In the genomic region with DNA sequence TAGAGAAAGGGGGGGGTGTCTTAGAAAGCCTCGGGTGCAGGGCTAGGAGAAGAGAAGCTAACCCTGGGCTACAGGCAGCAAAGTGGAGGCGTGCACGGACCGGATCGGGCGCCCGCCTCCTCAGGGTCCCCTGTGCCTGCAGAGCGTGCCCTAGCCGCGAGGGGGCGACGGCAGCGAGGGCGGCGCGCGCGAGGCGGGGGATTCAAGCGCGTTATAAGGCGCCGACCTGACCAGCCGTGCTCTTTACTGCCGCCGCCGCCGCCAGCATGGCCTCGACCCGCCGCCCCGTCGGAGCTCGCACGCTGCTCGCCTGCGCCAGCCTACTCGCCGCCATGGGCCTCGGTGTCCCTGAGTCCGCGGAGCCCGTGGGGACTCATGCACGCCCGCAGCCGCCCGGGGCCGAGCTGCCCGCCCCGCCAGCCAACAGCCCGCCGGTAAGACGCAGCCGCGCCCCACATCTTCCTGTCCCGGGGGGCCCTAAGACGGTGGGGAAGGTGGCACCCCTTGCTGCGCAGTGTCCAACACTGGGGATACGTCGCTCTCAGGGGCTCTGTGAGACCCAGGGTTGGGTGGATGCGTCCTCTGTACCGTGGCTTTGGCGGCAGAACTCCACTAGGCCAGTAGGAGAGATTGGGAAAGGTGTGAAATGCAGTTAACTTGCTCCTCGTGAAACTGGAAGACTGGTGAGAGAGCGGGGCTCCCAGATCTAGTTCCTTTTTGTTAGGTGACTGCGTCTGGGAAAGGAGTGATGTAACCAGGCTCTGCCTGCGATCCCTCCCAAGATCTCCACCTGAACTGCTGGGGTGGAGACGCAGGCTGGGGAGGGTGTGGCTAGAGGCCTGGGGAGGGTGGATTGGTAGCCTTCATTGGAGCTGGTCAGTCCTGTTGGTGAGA, we compare ENCODE assay signal across 8 mouse cellular contexts. TPM values are rescaled to one million over a fixed set of nuclear protein-coding genes. Genes with fewer than 3 reads are reported as not detected.
DNase-seq lines count a peak whose midpoint lies in the region; ATAC-seq and TF ChIP-seq lines count a peak whose summit lies in the region.

A gene (plus strand): TSS at position 216 of the 894 bp plus-strand sequence.

- peak within 1 kb of the TSS; percentile 53 for H3K9ac ChIP-seq in CH12.LX (ENCODE audit: insufficient read depth, low read depth)
- H3K9ac ChIP-seq in heart, postnatal 0 days (replicated peaks; ENCODE audit: low read depth, low read length): peak within 1 kb of the TSS; percentile 44; the same call in 1 of the 2 replicates

- in situ Hi-C loops in CH12.LX (cut with MboI; ENCODE audit: low pct_ligation_motif_present, low pct_unique_long_range_greater_than_20kb, low sequenced_read_pairs): no loop called here

- H3K4me2 ChIP-seq in CH12.LX (ENCODE audit: insufficient read depth, low read depth, poor library complexity, severe bottlenecking): peak within 1 kb of the TSS; percentile 67
- H3K4me2 ChIP-seq in heart, postnatal 0 days (ENCODE audit: low read depth, low read length): peak within 1 kb of the TSS; percentile 89

- H3K27me3 ChIP-seq in CH12.LX (replicated peaks): no peaks in the 10 kb centered on the region
- no peaks in the 10 kb centered on the region for H3K27me3 ChIP-seq in heart, postnatal 0 days (ENCODE audit: control insufficient read depth, insufficient read depth, low read length)

- no peaks in the 10 kb centered on the region for H3K79me2 ChIP-seq in CH12.LX (replicated peaks; ENCODE audit: control insufficient read depth, extremely low read depth, insufficient read depth, poor library complexity, severe bottlenecking)

- peak within 1 kb of the TSS; percentile 44 to 81 (median 54) for H3K4me3 ChIP-seq in CH12.LX (replicated peaks in 1 of 3; ENCODE audit: low read depth in 2 of 3, low read length in 2 of 3, poor library complexity in 1 of 3)
- peak within 1 kb of the TSS; percentile 51 for H3K4me3 ChIP-seq in heart, postnatal 0 days (ENCODE audit: low read depth, low read length)

- H3K27ac ChIP-seq in CH12.LX (ENCODE audit: insufficient read depth, low read depth): no peak within 1 kb of the TSS
- H3K27ac ChIP-seq in heart, postnatal 0 days (ENCODE audit: low read depth): no peak within 1 kb of the TSS

- TF ChIP-seq CTCF in CH12.LX (conservative IDR thresholded peaks at IDR 0.05 in 1 of 2, IDR thresholded peaks at IDR 0.05 in 1 of 2; ENCODE audit: low read depth in 2 of 2, low read length in 2 of 2): peak in 1 of 2 experiments; percentile 86; a peak in 2 of 4 replicates
- TF ChIP-seq CTCF in heart, postnatal 0 days (IDR thresholded peaks at IDR 0.05; ENCODE audit: low read depth): peak; percentile 74

- H3K9me3 ChIP-seq in CH12.LX (replicated peaks; ENCODE audit: low read length): peaks cover 13% of the 10 kb centered on the region
- no peaks in the 10 kb centered on the region; the same call in 1 of the 2 replicates for H3K9me3 ChIP-seq in heart, postnatal 0 days (replicated peaks; ENCODE audit: control insufficient read depth, low read length)

- DNase-seq in CH12.LX (ENCODE audit: extremely low read depth): peak; percentile 59
- DNase-seq in adrenal gland, adult 18-20 months (ENCODE audit: low spot score in 2 of 2): peak; percentile 74 to 80
- peak; percentile 50 for DNase-seq in heart, postnatal 0 days (ENCODE audit: low spot score)
- peak; percentile 42 to 86 for DNase-seq in kidney, postnatal 36 days
- DNase-seq in lung, postnatal 4 days: peak; percentile 82 to 86
- DNase-seq in right cerebral cortex, adult 2 months (ENCODE audit: low spot score in 2 of 2): peak; percentile 32 to 39
- peak; percentile 54 to 77 for DNase-seq in urinary bladder, postnatal 4 days (ENCODE audit: low spot score in 2 of 2)

- WGBS in heart, postnatal 0 days: 3% methylated on average over 66 of the region's 68 CpGs

- no peak for TF ChIP-seq EP300 in CH12.LX (IDR thresholded peaks at IDR 0.05; ENCODE audit: low read length)
- no peak for TF ChIP-seq EP300 in heart, postnatal 0 days (IDR thresholded peaks at IDR 0.05; ENCODE audit: low read depth)

- ATAC-seq in erythroid progenitor cell, adult 5-6 weeks (replicated peaks; ENCODE audit: low FRiP score, poor library complexity, severe bottlenecking): peak; percentile 89
- peak; percentile 46; the same call in 1 of the 2 replicates for ATAC-seq in heart, postnatal 0 days (ENCODE audit: insufficient read depth, low read depth)

- H3K4me1 ChIP-seq in CH12.LX (ENCODE audit: control insufficient read depth in 1 of 2, insufficient read depth in 2 of 2): peaks cover 5 to 8% of the 10 kb centered on the region in 2 experiments; a peak in 3 of 4 replicates
- peaks cover 12% of the 10 kb centered on the region for H3K4me1 ChIP-seq in heart, postnatal 0 days (ENCODE audit: control insufficient read depth, insufficient read depth)

- dilution Hi-C loops in CH12.LX (cut with MboI; ENCODE audit: extremely low pct_ligation_motif_present, extremely low pct_unique_long_range_greater_than_20kb, low sequenced_read_pairs): no loop called here

- peak; percentile 28 for TF ChIP-seq RAD21 in CH12.LX (IDR thresholded peaks at IDR 0.05; ENCODE audit: low read depth, low read length)

- H3K36me3 ChIP-seq in CH12.LX (replicated peaks in 1 of 2; ENCODE audit: control insufficient read depth in 1 of 2, insufficient read depth in 1 of 2, low read length in 1 of 2): peaks cover 18 to 35% of the 10 kb centered on the region in 2 experiments
- peaks cover 19% of the 10 kb centered on the region for H3K36me3 ChIP-seq in heart, postnatal 0 days (replicated peaks; ENCODE audit: control insufficient read depth, insufficient read depth, low read length)

- TF ChIP-seq POLR2A in CH12.LX (IDR thresholded peaks at IDR 0.05; ENCODE audit: low read depth, low read length): peak; percentile 54; the same call in 1 of the 2 replicates

TF ChIP-seq in CH12.LX, 34 proteins besides CTCF, POLR2A, EP300 and RAD21:
- no peak for TF ChIP-seq BHLHE40 (IDR thresholded peaks at IDR 0.05; ENCODE audit: low read depth, low read length)
- TF ChIP-seq UBTF (IDR thresholded peaks at IDR 0.05; ENCODE audit: low read depth, low read length): 0 out of 2 replicates have a peak, but pooled peaks have one; percentile 48
- 0 out of 2 replicates have a peak, but pooled peaks have one; percentile 31 for TF ChIP-seq NELFE (IDR thresholded peaks at IDR 0.05; ENCODE audit: low read depth, low read length)
- peak; percentile 69 for TF ChIP-seq MXI1 (IDR thresholded peaks at IDR 0.05; ENCODE audit: low read depth, low read length)
- TF ChIP-seq SMC3 (IDR thresholded peaks at IDR 0.05; ENCODE audit: low read depth, low read length): peak; percentile 45
- TF ChIP-seq ZKSCAN1 (IDR thresholded peaks at IDR 0.05; ENCODE audit: borderline replicate concordance, low read depth, low read length): no peak
- peak; percentile 28; the same call in 1 of the 2 replicates for TF ChIP-seq MAX (IDR thresholded peaks at IDR 0.05; ENCODE audit: low read length)
- TF ChIP-seq ELF1 (IDR thresholded peaks at IDR 0.05; ENCODE audit: low read depth, low read length): no peak
- TF ChIP-seq SIN3A (IDR thresholded peaks at IDR 0.05; ENCODE audit: low read length): peak; percentile 56

RNA-seq across cellular contexts. Expression of the gene that starts here (rescaled TPM):
- 5.7 and 8.4 TPM in 2 replicates for total RNA-seq in CH12.LX (2012; rRNA removed)
- 2.1 and 2.2 TPM in 2 replicates for total RNA-seq in CH12.LX (2014; rRNA removed)
- polyA plus RNA-seq in CH12.LX (2012; ENCODE audit: insufficient read length, low read depth): 1.8 and 2.3 TPM in 2 replicates
- total RNA-seq in adrenal gland, adult 18-20 months (2021): 10 to 100 TPM in 1 of 2 experiments, 1 to 10 TPM in 1; 5.3 to 22.1 TPM
- 5.4 and 16.9 TPM in 2 replicates for total RNA-seq in erythroid progenitor cell, adult 5-6 weeks (2015; ENCODE audit: low replicate concordance)
- 2.8 and 3.1 TPM in 2 replicates for total RNA-seq in erythroid progenitor cell, adult 5-6 weeks (2017; ENCODE audit: low replicate concordance)
- total RNA-seq in heart, postnatal 0 days (2014; rRNA removed; ENCODE audit: low replicate concordance): 0.19 and 0.46 TPM in 2 replicates
- polyA plus RNA-seq in heart, postnatal 0 days (2015; fragmentation: Nextera tagmentation; extraction: Ambion mirVana): 0.40 and 0.71 TPM in 2 replicates

Comparison
In these comparisons a context has a peak if more than half of its experiments do, and no peak if none do; other contexts are left out.
1. Peak in DNase-seq, ATAC-seq, H3K4me3 ChIP-seq, H3K9ac ChIP-seq and H3K4me2 ChIP-seq in heart, postnatal 0 days; RNA of the gene not detected or under 1 TPM.